8 mouse cellular contexts compared by ENCODE assay signal in the genomic region with DNA sequence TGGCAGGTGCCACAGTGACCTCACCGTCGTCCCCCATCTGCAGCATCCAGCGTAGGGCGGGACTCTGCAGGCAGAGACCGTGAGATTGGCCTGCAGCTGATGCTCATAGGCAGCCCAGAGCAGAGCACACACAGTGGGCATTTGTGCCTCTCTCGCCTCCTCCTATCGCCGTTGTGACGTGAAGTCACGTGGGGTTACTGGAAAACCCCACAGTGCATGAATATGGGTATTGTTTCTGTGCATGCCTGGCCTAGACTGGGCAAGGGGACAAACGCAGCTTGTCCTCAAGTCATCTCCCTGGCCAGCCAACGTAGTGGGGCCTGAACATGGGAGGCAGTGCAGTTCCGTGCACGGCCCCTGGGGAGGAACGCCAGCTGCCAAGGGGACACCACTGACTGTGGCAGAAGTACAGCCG. TPM values are rescaled to one million over a fixed set of nuclear protein-coding genes. Genes with fewer than 3 reads are reported as not detected.
DNase-seq lines count a peak whose midpoint lies in the region; ATAC-seq lines count a peak whose summit lies in the region.

No protein-coding gene starts in this region.

- no peak overlapping the region for H3K4me2 ChIP-seq in heart, embryonic 14.5 days (ENCODE audit: low read length)
- no peak overlapping the region for H3K4me2 ChIP-seq in neural tube, embryonic 14.5 days (ENCODE audit: low read depth, low read length)

- WGBS in heart, embryonic 14.5 days, result 77% methylated on average over 16 of the region's 16 CpGs
- WGBS in neural tube, embryonic 14.5 days, result 46% methylated on average over 16 of the region's 16 CpGs

- DNase-seq in left cerebral cortex, adult 18-20 months (ENCODE audit: low spot score in 2 of 2), result peak; percentile 42 to 50
- DNase-seq in testis, postnatal 14 days (ENCODE audit: low spot score), result peak; percentile 46
- no peak for DNase-seq in adrenal gland, postnatal 36 days

- no peaks in the 10 kb centered on the region for H3K9me3 ChIP-seq in megakaryocyte, embryonic 14.5 days
- H3K9me3 ChIP-seq in heart, embryonic 14.5 days (ENCODE audit: control insufficient read depth, low read length), result no peaks in the 10 kb centered on the region
- no peaks in the 10 kb centered on the region for H3K9me3 ChIP-seq in neural tube, embryonic 14.5 days (ENCODE audit: control insufficient read depth, low read length)

- H3K4me1 ChIP-seq in megakaryocyte, embryonic 14.5 days, result peaks cover 94% of the 10 kb centered on the region
- H3K4me1 ChIP-seq in heart, embryonic 14.5 days (ENCODE audit: control insufficient read depth in 2 of 2, insufficient read depth in 2 of 2, low read length in 2 of 2), result peaks cover 25% of the 10 kb centered on the region in 2 experiments
- peaks cover 4% of the 10 kb centered on the region; the same call in 1 of the 2 replicates for H3K4me1 ChIP-seq in neural tube, embryonic 14.5 days (ENCODE audit: control insufficient read depth, insufficient read depth, low read length)

- H3K27me3 ChIP-seq in megakaryocyte, embryonic 14.5 days (replicated peaks), result no peaks in the 10 kb centered on the region
- no peaks in the 10 kb centered on the region for H3K27me3 ChIP-seq in heart, embryonic 14.5 days (ENCODE audit: control insufficient read depth, insufficient read depth, low read length)
- H3K27me3 ChIP-seq in neural tube, embryonic 14.5 days (ENCODE audit: control insufficient read depth, insufficient read depth, low read length), result no peaks in the 10 kb centered on the region

- ATAC-seq in megakaryocyte, adult 5-6 weeks (ENCODE audit: poor library complexity, severe bottlenecking), result no peak
- peak; percentile 48 for ATAC-seq in common myeloid progenitor, adult 5-6 weeks (replicated peaks; ENCODE audit: low read depth, poor library complexity, severe bottlenecking)
- ATAC-seq in heart, embryonic 14.5 days (ENCODE audit: insufficient number of reproducible peaks, insufficient read depth, low FRiP score, low read depth), result peak; percentile 38
- peak; percentile 88 for ATAC-seq in neural tube, embryonic 14.5 days (ENCODE audit: low read depth)

- H3K27ac ChIP-seq in heart, embryonic 14.5 days (replicated peaks in 1 of 2; ENCODE audit: control insufficient read depth in 1 of 2, insufficient read depth in 1 of 2, low read depth in 2 of 2, low read length in 2 of 2), result peak overlapping the region; percentile 50 to 64; a peak in 2 of 4 replicates
- no peak overlapping the region for H3K27ac ChIP-seq in neural tube, embryonic 14.5 days (ENCODE audit: low read depth, low read length)

- H3K9ac ChIP-seq in heart, embryonic 14.5 days (ENCODE audit: low read length), result no peak overlapping the region
- no peak overlapping the region for H3K9ac ChIP-seq in neural tube, embryonic 14.5 days (replicated peaks; ENCODE audit: low read depth, low read length)

- H3K4me3 ChIP-seq in megakaryocyte, embryonic 14.5 days (replicated peaks), result peak overlapping the region; percentile 62
- H3K4me3 ChIP-seq in heart, embryonic 14.5 days (ENCODE audit: control insufficient read depth in 1 of 2, insufficient read depth in 1 of 2, low read depth in 1 of 2, low read length in 2 of 2), result no peak overlapping the region
- H3K4me3 ChIP-seq in neural tube, embryonic 14.5 days (ENCODE audit: low read depth, low read length), result no peak overlapping the region

- peaks cover 99% of the 10 kb centered on the region for H3K36me3 ChIP-seq in megakaryocyte, embryonic 14.5 days (replicated peaks; ENCODE audit: low read length)
- H3K36me3 ChIP-seq in heart, embryonic 14.5 days (ENCODE audit: control insufficient read depth, insufficient read depth, low read length), result peaks cover 15% of the 10 kb centered on the region; the same call in 1 of the 2 replicates
- no peaks in the 10 kb centered on the region for H3K36me3 ChIP-seq in neural tube, embryonic 14.5 days (ENCODE audit: control insufficient read depth, insufficient read depth, low read length)

RNA-seq across cellular contexts. Expression of a gene that starts 27.3 kb away (rescaled TPM):
- 24.2 and 52.6 TPM in 2 replicates for polyA plus RNA-seq in megakaryocyte, embryonic 14.5 days (2012; ENCODE audit: insufficient read depth, low replicate concordance)
- 100 and 106 TPM in 2 replicates for total RNA-seq in megakaryocyte, adult 5-6 weeks (2015)
- 65.5 and 74.0 TPM in 2 replicates for total RNA-seq in megakaryocyte, adult 5-6 weeks (2017)
- 54.4 and 64.8 TPM in 2 replicates for total RNA-seq in common myeloid progenitor, adult 5-6 weeks (2017)
- polyA plus RNA-seq in heart, embryonic 14.5 days (2014; fragmentation: Nextera tagmentation; extraction: Ambion mirVana), result 88.8 and 91.8 TPM in 2 replicates
- total RNA-seq in left cerebral cortex, adult 18-20 months (2021), result 10 to 100 TPM; 37.7 to 41.6 TPM
- 88.4 and 102 TPM in 2 replicates for polyA plus RNA-seq in neural tube, embryonic 14.5 days (2014; fragmentation: Nextera tagmentation; extraction: Ambion mirVana)
- 100 to 1,000 TPM; 115 to 170 TPM for total RNA-seq in adrenal gland, postnatal 36 days (2021)

Comparison
In these comparisons a context has a peak if more than half of its experiments do, and no peak if none do; other contexts are left out.
1. DNase-seq: peak in left cerebral cortex, adult 18-20 months (2 of 2) and testis, postnatal 14 days (single experiment); none in adrenal gland, postnatal 36 days (0 of 2).